Mouse (Mus musculus) midbrain, embryonic 16.5 days (tissue): Measurements from ENCODE around the gene Ninj2. TPM values are rescaled to one million over a fixed set of nuclear protein-coding genes. Genes with fewer than 3 reads are reported as not detected.

Source experiments
- ATAC-seq: fragments of 200-750 bp; cut with Nextera tagmentation; 2 replicates; pipeline ENCODE4 v1.8.0; 2017; ENCODE audit warnings: moderate TSS enrichment
- H3K27ac ChIP-seq: fragments of 300-500 bp; sonication (generic); 2 replicates; pipeline ENCODE4 v1.5.1; 2014; ENCODE audit warnings: mild to moderate bottlenecking, low read length, mixed read lengths
- H3K27me3 ChIP-seq: fragments of 300-500 bp; sonication (generic); 2 replicates; pipeline ENCODE4 v1.6.1; 2014; ENCODE audit warnings: low read depth, low read length, mixed read lengths; ENCODE audit not compliant: control insufficient read depth, insufficient read depth
- H3K36me3 ChIP-seq: fragments of 300-500 bp; sonication (generic); 2 replicates; pipeline ENCODE4 v1.6.1; 2014; ENCODE audit warnings: mild to moderate bottlenecking, low read length, moderate library complexity, mixed read lengths; ENCODE audit not compliant: control insufficient read depth, insufficient read depth
- H3K4me1 ChIP-seq: fragments of 300-500 bp; sonication (generic); 2 replicates; pipeline ENCODE4 v1.6.1; 2014; ENCODE audit warnings: mild to moderate bottlenecking, low read length, mixed read lengths; ENCODE audit not compliant: control insufficient read depth, insufficient read depth
- H3K4me2 ChIP-seq: fragments of 300-500 bp; sonication (generic); 2 replicates; pipeline ENCODE4 v1.6.1; 2014; ENCODE audit warnings: mild to moderate bottlenecking, low read length, mixed read lengths
- H3K4me3 ChIP-seq: fragments of 300-500 bp; sonication (generic); 2 replicates; pipeline ENCODE4 v1.5.1; 2014; ENCODE audit warnings: low read depth, mild to moderate bottlenecking, low read length, moderate library complexity, mixed read lengths
- H3K9ac ChIP-seq: fragments of 300-500 bp; sonication (generic); 2 replicates; pipeline ENCODE4 v1.6.1; 2014; ENCODE audit warnings: low read depth, low read length, mixed read lengths
- H3K9me3 ChIP-seq: fragments of 300-500 bp; sonication (generic); replicated peaks from 2 replicates; pipeline ENCODE4 v1.6.1; 2014; ENCODE audit warnings: mild to moderate bottlenecking, low read length, mixed read lengths; ENCODE audit not compliant: control insufficient read depth, poor library complexity, severe bottlenecking
- WGBS: fragments of 180-500 bp; shearing (Covaris S2); extraction: QIAGEN DNeasy Blood & Tissue Kit; methylation state at CpG from one replicate; pipeline ENCODE4 v1.1.7; 2014; 5-methylcytosine and 5-hydroxymethylcytosine counted together
- polyA plus RNA-seq: library from polyadenylated mRNA; unstranded; fragments of >200 nt; fragmentation: Nextera tagmentation; extraction: Ambion mirVana; gene quantifications from 2 replicates; pipeline ENCODE4 v1.2.1, GENCODE M21; 2015

Gene Ninj2
- polyA plus RNA-seq, 1 experiment from 2014 or later: not detected

DNA sequence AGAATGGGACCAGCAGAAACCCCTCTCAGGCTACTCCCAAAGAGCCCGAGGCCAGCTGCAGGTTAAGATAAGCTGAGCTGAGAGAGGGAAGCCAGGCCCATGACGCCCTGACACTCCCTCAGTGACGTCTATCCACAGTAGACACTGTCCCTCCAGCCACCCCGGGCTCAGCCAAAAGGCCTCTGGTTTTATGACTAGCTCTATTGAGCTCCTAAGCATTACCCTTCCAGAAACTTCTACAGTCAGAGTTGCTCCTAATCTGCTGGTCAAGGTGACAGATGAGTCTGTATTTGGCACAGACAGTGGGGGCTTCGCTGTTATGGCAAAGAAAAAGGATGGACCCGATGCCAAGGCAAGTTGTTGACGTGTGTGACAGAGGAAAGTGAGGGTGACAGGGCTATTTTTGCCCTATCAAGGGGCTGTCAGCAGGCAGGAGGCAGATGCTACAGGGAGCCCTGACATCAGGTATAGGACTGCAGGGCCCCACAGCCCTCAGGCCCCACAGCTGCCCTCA, 81.5 kb downstream of the Ninj2 start:
- no peaks in the 10 kb centered on the region for H3K27me3 ChIP-seq
- ATAC-seq: no peak
- 87% methylated on average over 7 of the region's 7 CpGs for WGBS
- H3K4me1 ChIP-seq: no peaks in the 10 kb centered on the region
- H3K9ac ChIP-seq: no peak overlapping the region
- no peak overlapping the region for H3K4me3 ChIP-seq
- H3K36me3 ChIP-seq: no peaks in the 10 kb centered on the region
- H3K9me3 ChIP-seq: no peaks in the 10 kb centered on the region
- no peak overlapping the region for H3K4me2 ChIP-seq
- no peak overlapping the region for H3K27ac ChIP-seq

DNA sequence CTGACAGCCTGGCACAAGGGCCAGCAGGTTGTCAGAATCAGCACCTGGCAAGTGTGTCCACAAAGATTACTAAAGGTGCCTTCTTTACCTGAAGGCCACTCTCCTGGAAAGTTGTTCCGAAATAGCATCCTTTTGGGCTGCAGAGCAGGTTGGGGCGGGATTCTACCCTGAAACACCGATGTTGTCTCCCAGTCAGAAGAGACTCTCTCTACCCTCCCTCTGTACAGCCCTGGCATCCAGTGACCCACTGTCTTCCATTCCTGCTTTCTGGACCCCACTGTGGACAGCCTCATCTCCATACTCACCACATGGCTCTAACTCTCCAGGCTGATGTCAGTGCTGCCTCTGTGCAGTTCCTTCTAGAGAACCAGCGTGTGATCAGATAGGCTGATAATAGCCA, 82.5 kb downstream of the Ninj2 start:
- no peak overlapping the region for H3K9ac ChIP-seq
- no peak overlapping the region for H3K4me2 ChIP-seq
- H3K27ac ChIP-seq: no peak overlapping the region
- no peak for ATAC-seq
- no peak overlapping the region for H3K4me3 ChIP-seq
- 98% methylated on average over 4 of the region's 4 CpGs for WGBS
- H3K27me3 ChIP-seq: no peaks in the 10 kb centered on the region
- H3K4me1 ChIP-seq: no peaks in the 10 kb centered on the region
- no peaks in the 10 kb centered on the region for H3K9me3 ChIP-seq
- H3K36me3 ChIP-seq: no peaks in the 10 kb centered on the region

DNA sequence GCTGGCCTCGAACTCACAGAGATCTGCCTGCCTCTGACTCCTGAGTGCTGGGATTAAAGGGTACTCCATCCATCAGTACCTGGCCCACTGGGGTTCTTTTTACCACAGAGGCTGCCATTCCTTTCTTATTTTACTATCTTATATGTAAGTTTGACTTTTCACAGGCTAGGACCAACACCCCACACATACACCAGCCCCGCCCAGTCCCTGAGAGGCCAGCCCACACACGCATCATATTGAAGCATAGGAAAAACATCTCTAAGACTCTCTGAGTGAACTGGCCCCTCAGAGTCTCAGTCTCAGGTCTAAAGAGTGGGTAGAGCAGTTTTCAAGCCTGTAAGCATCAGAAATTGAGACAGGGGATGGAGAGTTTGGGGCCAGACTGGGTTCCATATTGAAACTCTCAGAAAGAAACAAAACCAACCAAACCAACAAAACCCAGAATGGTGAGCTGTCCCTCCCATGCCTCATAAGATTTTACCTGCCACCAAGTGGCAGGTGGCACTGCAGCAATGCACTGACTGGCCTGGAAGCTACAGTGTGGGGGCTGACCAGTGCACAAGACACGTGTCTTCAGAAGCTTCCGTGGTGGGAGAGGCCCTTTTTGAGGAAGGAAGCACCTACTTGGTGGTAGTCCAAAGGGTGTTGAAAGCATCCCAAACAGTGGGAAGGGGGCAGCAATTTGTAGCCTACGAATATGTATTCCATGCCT, 86.0 kb downstream of the Ninj2 start:
- H3K27ac ChIP-seq: no peak overlapping the region
- WGBS: 89% methylated on average over 6 of the region's 6 CpGs

DNA sequence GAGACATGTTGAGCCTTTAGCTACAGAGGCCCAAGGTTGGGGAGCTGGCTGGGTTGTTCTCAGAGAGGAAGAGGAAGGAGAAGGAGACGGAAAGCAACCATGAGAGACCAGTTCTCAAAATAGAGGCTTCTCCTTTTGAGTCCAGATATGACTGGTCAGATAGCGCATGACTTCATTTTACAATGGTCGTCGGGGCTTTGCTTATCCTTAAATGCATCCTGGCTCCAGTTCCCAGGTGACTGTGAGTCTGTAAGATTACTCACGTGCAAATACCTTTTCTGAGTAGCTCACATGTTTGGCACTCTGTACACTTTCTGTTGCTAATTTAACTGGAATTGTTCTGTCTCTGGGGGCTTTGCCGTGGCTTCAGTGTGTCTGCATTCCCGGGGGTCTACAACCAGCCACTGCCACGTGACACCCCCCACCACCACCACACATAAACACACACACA, 86.6 kb downstream of the Ninj2 start:
- no peaks in the 10 kb centered on the region for H3K27me3 ChIP-seq
- H3K36me3 ChIP-seq: no peaks in the 10 kb centered on the region
- no peak overlapping the region for H3K9ac ChIP-seq
- no peak for ATAC-seq
- no peaks in the 10 kb centered on the region for H3K9me3 ChIP-seq
- no peak overlapping the region for H3K4me3 ChIP-seq
- H3K4me2 ChIP-seq: no peak overlapping the region
- 81% methylated on average over 8 of the region's 8 CpGs for WGBS
- H3K4me1 ChIP-seq: no peaks in the 10 kb centered on the region
- no peak overlapping the region for H3K27ac ChIP-seq

More for the DNA sequence above, 86.0 kb downstream of the Ninj2 start:
- no peak overlapping the region for H3K9ac ChIP-seq
- no peak overlapping the region for H3K4me2 ChIP-seq
- H3K4me1 ChIP-seq: no peaks in the 10 kb centered on the region
- H3K9me3 ChIP-seq: no peaks in the 10 kb centered on the region
- no peaks in the 10 kb centered on the region for H3K27me3 ChIP-seq
- no peak overlapping the region for H3K4me3 ChIP-seq
- H3K36me3 ChIP-seq: no peaks in the 10 kb centered on the region
- no peak for ATAC-seq

DNA sequence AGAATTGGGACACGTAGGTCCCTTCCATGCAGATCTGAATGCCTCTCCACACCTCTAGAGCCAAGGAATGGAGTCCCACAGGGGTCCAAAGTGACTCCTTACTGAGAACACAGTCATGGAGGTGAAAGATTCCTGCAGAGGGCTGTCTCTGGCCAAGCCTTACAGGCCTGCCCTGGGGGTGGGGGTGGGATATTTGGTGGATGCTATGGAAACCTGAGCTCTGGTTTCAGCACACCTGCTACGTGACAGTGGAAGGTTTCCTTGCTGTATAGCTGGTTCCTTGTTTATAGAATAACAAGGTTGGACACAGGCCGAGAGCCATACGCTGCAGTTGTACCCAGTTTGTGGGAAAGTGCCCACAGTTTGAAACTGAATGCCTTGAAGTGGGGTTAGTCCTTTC, 87.3 kb downstream of the Ninj2 start:
- H3K36me3 ChIP-seq: no peaks in the 10 kb centered on the region
- no peak overlapping the region for H3K9ac ChIP-seq
- WGBS: 75% methylated on average over 4 of the region's 4 CpGs
- no peak overlapping the region for H3K4me3 ChIP-seq
- H3K9me3 ChIP-seq: no peaks in the 10 kb centered on the region
- H3K4me2 ChIP-seq: no peak overlapping the region
- no peaks in the 10 kb centered on the region for H3K4me1 ChIP-seq
- ATAC-seq: no peak
- H3K27me3 ChIP-seq: no peaks in the 10 kb centered on the region
- no peak overlapping the region for H3K27ac ChIP-seq

DNA sequence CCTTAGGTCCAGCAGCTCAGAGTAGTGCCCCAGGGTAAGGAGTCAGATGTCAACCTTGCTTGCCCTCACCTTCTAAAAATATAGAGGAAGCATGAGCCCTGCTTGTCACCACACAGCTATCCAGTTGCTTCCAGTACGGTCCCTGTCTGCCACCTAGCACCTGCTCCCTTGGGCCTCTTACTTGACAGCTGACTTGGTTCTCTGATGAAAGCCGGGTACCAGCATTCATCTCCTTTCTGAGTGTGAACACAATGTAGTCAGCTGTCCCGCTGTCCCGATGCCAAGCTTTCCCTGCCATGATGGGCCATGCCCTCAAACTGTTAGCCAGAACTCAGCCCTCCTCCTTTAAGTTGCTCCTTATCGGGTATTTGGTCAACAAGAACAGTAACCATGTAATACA, 89.0 kb downstream of the Ninj2 start:
- Histone ChIP-seq H3K4me3 (no peak overlapping the region), H3K4me1 (no peaks in the 10 kb centered on the region), H3K4me2 (no peak overlapping the region), H3K9me3 (no peaks in the 10 kb centered on the region), H3K36me3 (no peaks in the 10 kb centered on the region), H3K27me3 (no peaks in the 10 kb centered on the region), H3K27ac (no peak overlapping the region), H3K9ac (no peak overlapping the region)
- 90% methylated on average over 5 of the region's 5 CpGs for WGBS
- no peak for ATAC-seq

DNA sequence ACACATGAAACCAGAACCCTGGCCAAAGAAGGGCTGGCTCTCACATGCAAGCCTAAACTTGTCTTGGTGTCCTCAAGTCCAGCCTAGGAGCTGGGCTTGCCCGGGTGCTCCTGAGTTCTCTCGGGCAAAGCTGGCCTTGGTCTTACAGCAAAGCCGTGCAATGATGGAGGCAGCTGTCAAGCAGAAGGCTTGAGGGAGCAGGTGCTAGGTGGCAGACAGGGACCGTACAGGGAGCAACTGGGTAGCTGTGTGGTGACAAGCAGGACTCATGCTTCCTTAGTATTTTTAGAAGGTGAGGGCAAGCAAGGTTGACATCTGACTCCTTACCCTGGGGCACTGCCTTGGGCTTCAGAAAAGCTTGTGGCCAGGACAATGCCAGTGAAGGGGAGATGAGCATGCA, 90.6 kb downstream of the Ninj2 start:
- 93% methylated on average over 4 of the region's 4 CpGs for WGBS
- H3K9me3 ChIP-seq: no peaks in the 10 kb centered on the region
- no peak overlapping the region for H3K27ac ChIP-seq
- 0 out of 2 replicates have a peak, but pooled peaks cover 3% of the 10 kb centered on the region for H3K4me1 ChIP-seq
- H3K27me3 ChIP-seq: no peaks in the 10 kb centered on the region; the same call in 1 of the 2 replicates
- H3K4me2 ChIP-seq: no peak overlapping the region
- no peaks in the 10 kb centered on the region for H3K36me3 ChIP-seq
- no peak overlapping the region for H3K4me3 ChIP-seq
- ATAC-seq: no peak
- no peak overlapping the region for H3K9ac ChIP-seq

DNA sequence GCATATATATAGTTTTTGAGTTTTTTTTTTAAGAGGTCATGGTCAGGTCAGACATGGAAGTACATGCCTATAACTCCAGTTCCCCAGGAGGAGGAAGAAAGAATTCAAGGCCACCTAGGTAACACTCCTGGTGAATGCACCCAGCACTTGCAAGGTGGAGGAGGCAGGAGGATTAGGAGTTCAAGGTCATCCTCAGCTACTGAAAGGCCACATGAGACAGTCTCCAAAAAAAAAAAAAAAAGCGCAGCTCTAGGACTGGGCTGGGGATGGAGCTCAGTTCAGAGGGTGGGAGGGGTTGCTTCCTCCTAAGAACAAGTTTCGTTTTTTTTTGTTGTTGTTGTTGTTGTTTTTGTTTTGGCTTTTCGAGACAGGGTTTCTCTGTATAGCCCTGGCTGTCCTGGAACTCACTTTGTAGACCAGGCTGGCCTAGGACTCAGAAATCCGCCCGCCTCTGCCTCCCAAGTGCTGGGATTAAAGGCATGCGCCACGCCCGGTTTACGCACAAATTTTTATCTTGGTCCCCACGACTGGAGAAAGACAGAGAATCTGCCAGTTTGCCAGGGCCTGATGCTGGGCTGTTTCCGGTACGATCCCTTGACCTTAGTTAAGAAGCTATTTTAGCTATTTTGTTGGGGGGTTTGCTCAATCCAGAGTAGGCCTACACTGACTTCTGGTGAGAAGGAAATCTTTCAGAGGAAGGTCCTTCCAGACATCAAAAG, 92.0 kb downstream of the Ninj2 start:
- WGBS: 91% methylated on average over 12 of the region's 12 CpGs
- Histone ChIP-seq H3K4me3 (no peak overlapping the region), H3K9ac (no peak overlapping the region), H3K27me3 (no peaks in the 10 kb centered on the region; the same call in 1 of the 2 replicates), H3K4me2 (no peak overlapping the region), H3K27ac (no peak overlapping the region), H3K4me1 (0 out of 2 replicates have a peak, but pooled peaks cover 3% of the 10 kb centered on the region), H3K9me3 (no peaks in the 10 kb centered on the region), H3K36me3 (no peaks in the 10 kb centered on the region)
- ATAC-seq: no peak

DNA sequence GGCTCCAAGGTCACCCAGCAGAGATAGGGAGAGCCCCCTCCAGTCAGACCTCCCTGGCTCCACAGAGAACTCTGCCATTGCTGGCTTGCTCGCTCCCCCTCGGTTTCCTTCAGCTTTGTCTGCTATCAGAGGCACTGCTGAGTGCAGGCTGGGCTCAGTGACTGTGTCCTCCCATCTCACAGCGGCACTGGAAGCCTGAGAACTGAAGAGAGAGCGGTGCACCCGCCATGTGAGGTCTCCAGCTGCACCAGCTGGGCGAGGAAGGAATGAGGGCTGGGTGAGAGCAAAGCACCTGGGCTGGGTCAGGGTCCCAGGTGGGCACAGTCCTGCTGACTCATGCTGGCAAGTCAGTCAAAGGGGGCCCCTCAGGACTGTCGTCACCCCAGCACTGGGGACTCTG, 92.6 kb downstream of the Ninj2 start:
- Histone ChIP-seq H3K27ac (no peak overlapping the region), H3K9me3 (no peaks in the 10 kb centered on the region), H3K27me3 (no peaks in the 10 kb centered on the region; the same call in 1 of the 2 replicates), H3K4me3 (no peak overlapping the region), H3K36me3 (no peaks in the 10 kb centered on the region), H3K4me2 (no peak overlapping the region), H3K4me1 (0 out of 2 replicates have a peak, but pooled peaks cover 3% of the 10 kb centered on the region), H3K9ac (no peak overlapping the region)
- 55% methylated on average over 7 of the region's 7 CpGs for WGBS
- ATAC-seq: no peak
